Mouse (Mus musculus) intestine, postnatal 0 days (tissue): ENCODE measurements around the gene Bckdha. TPM values are rescaled to one million over a fixed set of nuclear protein-coding genes. Genes with fewer than 3 reads are reported as not detected.

Experiments
- ATAC-seq: fragments of 200-750 bp; cut with Nextera tagmentation; 2 replicates; pipeline ENCODE4 v1.8.0; 2017; ENCODE audit warnings: mild to moderate bottlenecking, moderate TSS enrichment, moderate library complexity
- H3K27ac ChIP-seq: fragments of 300-500 bp; sonication (generic); 2 replicates; pipeline ENCODE4 v1.5.1; 2014; ENCODE audit warnings: mild to moderate bottlenecking, low read depth, low read length, moderate library complexity
- H3K27me3 ChIP-seq: fragments of 300-500 bp; sonication (generic); replicated peaks from 2 replicates; pipeline ENCODE4 v1.6.1; 2014; ENCODE audit warnings: low read length, mixed read lengths; ENCODE audit not compliant: control insufficient read depth, insufficient read depth
- H3K36me3 ChIP-seq: fragments of 300-500 bp; sonication (generic); 2 replicates; pipeline ENCODE4 v1.6.1; 2014; ENCODE audit warnings: mild to moderate bottlenecking, moderate library complexity; ENCODE audit not compliant: control insufficient read depth, insufficient read depth
- H3K4me1 ChIP-seq: fragments of 300-500 bp; sonication (generic); replicated peaks from 2 replicates; pipeline ENCODE4 v1.6.1; 2014; ENCODE audit warnings: antibody characterized with exemption, low read length, mixed read lengths; ENCODE audit not compliant: control insufficient read depth, insufficient read depth
- H3K4me2 ChIP-seq: fragments of 300-500 bp; sonication (generic); replicated peaks from 2 replicates; pipeline ENCODE4 v1.6.1; 2014; ENCODE audit warnings: low read depth, mild to moderate bottlenecking, moderate library complexity
- H3K4me3 ChIP-seq: fragments of 300-500 bp; sonication (generic); 2 replicates; pipeline ENCODE4 v1.5.1; 2014; ENCODE audit warnings: low read depth, low read length
- H3K9ac ChIP-seq: fragments of 300-500 bp; sonication (generic); 2 replicates; pipeline ENCODE4 v1.6.1; 2014; ENCODE audit warnings: mild to moderate bottlenecking, low read depth, low read length
- H3K9me3 ChIP-seq: fragments of 300-500 bp; sonication (generic); 2 replicates; pipeline ENCODE4 v1.6.1; 2016; ENCODE audit warnings: mixed run types; ENCODE audit not compliant: control insufficient read depth
- CTCF ChIP-seq: sonication (generic); IDR thresholded peaks from 2 replicates; pipeline ENCODE4 v1.5.1; 2016; ENCODE audit warnings: low read depth, mild to moderate bottlenecking, control low read depth, antibody characterized with exemption, moderate library complexity
- WGBS: fragments of 180-500 bp; shearing (Covaris S2); extraction: QIAGEN DNeasy Blood & Tissue Kit; methylation state at CpG from one replicate; pipeline ENCODE4 v1.1.7; 2014; 5-methylcytosine and 5-hydroxymethylcytosine counted together
- polyA plus RNA-seq: library from polyadenylated mRNA; unstranded; fragments of >200 nt; fragmentation: Nextera tagmentation; extraction: Ambion mirVana; gene quantifications from 2 replicates; pipeline ENCODE4 v1.2.1, GENCODE M21; 2015

Bckdha gene
- polyA plus RNA-seq, 1 experiment from 2014 or later: 39.8 TPM

DNA sequence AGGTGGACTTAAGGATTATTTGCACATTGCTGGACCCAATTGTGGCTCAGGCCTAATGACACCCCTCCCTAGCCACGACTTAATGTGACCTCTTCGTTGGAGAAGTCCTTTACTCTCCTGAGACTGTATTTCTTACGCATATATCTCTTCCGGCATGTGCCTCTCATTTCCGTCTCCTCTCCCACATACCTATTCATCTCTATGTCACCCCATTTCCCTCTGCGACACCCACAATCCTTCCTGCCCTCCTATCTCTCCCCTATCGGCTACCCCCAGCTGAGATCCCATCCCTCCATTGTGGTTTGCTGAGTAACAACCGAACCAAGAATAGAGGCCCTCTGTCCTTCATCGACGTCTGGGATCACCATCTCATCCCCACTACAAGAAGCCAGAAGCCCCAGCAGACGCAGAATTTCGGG, 30.8 kb upstream of the Bckdha start:
- no peak overlapping the region for H3K9ac ChIP-seq
- TF ChIP-seq CTCF: no peak
- no peaks in the 10 kb centered on the region; the same call in 1 of the 2 replicates for H3K4me1 ChIP-seq
- WGBS: 13% methylated on average over 12 of the region's 12 CpGs
- H3K36me3 ChIP-seq: peaks cover 13% of the 10 kb centered on the region; the same call in 1 of the 2 replicates
- no peaks in the 10 kb centered on the region for H3K27me3 ChIP-seq
- peak overlapping the region; percentile 63 for H3K4me3 ChIP-seq
- ATAC-seq: 0 out of 2 replicates have a peak, but pooled peaks have one; percentile 1
- H3K9me3 ChIP-seq: no peaks in the 10 kb centered on the region
- peak overlapping the region; percentile 94 for H3K4me2 ChIP-seq
- H3K27ac ChIP-seq: no peak overlapping the region

DNA sequence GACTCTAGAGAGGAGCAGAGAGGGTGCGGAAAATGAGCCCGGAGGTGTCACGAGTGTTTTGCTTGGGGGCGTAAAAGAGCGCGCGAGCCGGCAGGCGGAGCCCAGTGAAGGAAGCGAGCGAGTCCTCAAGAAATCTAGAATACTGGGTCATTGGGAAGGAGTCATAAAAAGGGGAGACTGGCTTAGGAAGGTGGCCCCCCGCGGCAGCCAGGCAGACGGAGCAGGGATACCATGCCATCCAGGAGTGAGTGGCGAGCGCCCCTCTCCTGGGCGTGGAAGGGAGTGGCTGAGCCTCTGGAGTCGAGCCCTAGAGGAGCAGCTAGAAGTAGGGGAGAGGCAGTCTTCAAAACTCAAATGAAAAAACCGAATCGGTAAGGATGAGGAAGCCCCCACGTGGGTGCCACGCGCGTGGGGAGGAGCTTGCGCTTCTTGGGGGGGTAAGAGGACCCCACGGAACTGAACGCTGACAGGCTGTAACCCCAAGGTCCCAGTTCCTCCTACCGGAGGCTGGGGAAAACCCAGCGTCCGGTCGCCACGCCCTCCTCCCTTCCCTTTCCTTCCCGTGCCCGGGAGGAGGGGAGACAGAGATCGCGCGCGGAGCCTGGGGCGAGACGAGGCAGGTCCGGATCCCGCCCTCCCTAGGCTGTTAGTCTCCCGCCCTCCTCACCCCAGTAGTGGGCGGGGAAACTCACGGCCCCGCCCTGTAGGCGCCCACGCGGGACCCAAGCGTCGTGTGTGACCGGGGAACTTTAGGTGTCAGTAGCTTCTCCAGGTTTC, 30.2 kb upstream of the Bckdha start:
- Histone ChIP-seq H3K27ac (no peak overlapping the region), H3K9me3 (no peaks in the 10 kb centered on the region), H3K9ac (peak overlapping the region; percentile 28; the same call in 1 of the 2 replicates), H3K36me3 (peaks cover 10% of the 10 kb centered on the region; the same call in 1 of the 2 replicates), H3K4me3 (peak overlapping the region; percentile 63), H3K4me1 (no peaks in the 10 kb centered on the region; the same call in 1 of the 2 replicates), H3K4me2 (peak overlapping the region; percentile 94), H3K27me3 (no peaks in the 10 kb centered on the region)
- peak; percentile 26 for TF ChIP-seq CTCF
- ATAC-seq: peak; percentile 73
- under 1% methylated on average over 45 of the region's 52 CpGs for WGBS

DNA sequence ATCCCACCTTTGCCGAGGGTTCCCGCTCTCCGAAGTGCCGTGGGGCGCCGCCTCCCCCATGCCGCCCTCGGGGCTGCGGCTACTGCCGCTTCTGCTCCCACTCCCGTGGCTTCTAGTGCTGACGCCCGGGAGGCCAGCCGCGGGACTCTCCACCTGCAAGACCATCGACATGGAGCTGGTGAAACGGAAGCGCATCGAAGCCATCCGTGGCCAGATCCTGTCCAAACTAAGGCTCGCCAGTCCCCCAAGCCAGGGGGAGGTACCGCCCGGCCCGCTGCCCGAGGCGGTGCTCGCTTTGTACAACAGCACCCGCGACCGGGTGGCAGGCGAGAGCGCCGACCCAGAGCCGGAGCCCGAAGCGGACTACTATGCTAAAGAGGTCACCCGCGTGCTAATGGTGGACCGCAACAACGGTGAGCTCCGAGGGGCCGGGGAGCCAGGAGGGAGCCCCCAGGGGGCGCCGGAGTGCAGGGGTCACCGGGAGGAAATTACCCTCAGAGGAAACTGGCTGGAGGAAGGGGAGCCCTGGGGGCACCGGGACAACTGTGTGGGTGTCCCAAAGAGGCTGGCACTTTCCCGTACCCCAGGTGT, 29.1 kb upstream of the Bckdha start:
- Histone ChIP-seq H3K4me1 (no peaks in the 10 kb centered on the region; the same call in 1 of the 2 replicates), H3K36me3 (peaks cover 6% of the 10 kb centered on the region; the same call in 1 of the 2 replicates), H3K4me2 (peak overlapping the region; percentile 94), H3K9ac (peak overlapping the region; percentile 50; the same call in 1 of the 2 replicates), H3K9me3 (no peaks in the 10 kb centered on the region), H3K4me3 (peak overlapping the region; percentile 63), H3K27me3 (no peaks in the 10 kb centered on the region), H3K27ac (no peak overlapping the region)
- under 1% methylated on average over 47 of the region's 47 CpGs for WGBS
- ATAC-seq: no peak
- TF ChIP-seq CTCF: peak; percentile 54

DNA sequence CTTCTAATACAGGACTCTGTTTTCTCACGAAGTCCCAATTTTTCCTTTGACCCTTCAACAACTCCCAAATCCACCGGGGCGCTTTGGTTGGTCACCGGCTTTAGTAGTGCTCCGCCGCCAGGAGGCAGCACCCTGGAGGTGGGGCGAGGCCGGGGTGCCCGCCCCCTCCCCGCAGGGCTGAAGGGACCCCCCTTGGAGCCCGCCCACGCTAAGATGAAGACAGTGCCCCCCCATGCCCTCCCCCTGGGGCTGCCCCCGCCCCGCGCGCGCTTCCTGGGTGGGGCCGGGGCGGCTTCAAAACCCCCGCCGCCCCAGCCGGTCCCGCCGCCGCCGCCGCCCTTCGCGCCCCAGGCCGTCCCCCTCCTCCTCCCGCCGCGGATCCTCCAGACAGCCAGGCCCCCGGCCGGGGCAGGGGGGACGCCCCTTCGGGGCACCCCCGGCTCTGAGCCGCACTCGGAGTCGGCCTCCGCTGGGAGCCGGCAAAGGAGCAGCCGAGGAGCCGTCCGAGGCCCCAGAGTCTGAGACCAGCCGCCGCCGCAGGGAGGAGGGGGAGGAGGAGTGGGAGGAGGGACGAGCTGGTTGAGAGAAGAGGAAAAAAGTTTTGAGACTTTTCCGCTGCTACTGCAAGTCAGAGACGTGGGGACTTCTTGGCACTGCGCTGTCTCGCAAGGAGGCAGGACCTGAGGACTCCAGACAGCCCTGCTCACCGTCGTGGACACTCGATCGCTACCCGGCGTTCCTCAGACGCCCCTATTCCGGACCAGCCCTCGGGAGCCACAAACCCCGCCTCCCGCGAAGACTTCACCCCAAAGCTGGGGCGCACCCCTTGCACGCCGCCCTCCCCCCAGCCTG, 28.1 kb upstream of the Bckdha start, which contains the start of gene Tgfb1:
Tgfb1 (plus strand) TSS at position 323 of the 852 bp plus-strand sequence.
- Histone ChIP-seq H3K4me2 (peak within 1 kb of the TSS; percentile 94), H3K4me1 (no peaks in the 10 kb centered on the region; the same call in 1 of the 2 replicates), H3K27ac (peak within 1 kb of the TSS; percentile 55; the same call in 1 of the 2 replicates), H3K27me3 (no peaks in the 10 kb centered on the region), H3K9me3 (no peaks in the 10 kb centered on the region), H3K9ac (peak within 1 kb of the TSS; percentile 50), H3K4me3 (peak within 1 kb of the TSS; percentile 63), H3K36me3 (0 out of 2 replicates have a peak, but pooled peaks cover under 1% of the 10 kb centered on the region)
- 1% methylated on average over 52 of the region's 69 CpGs for WGBS
- peak; percentile 45; the same call in 1 of the 2 replicates for ATAC-seq
- TF ChIP-seq CTCF: peak; percentile 79

DNA sequence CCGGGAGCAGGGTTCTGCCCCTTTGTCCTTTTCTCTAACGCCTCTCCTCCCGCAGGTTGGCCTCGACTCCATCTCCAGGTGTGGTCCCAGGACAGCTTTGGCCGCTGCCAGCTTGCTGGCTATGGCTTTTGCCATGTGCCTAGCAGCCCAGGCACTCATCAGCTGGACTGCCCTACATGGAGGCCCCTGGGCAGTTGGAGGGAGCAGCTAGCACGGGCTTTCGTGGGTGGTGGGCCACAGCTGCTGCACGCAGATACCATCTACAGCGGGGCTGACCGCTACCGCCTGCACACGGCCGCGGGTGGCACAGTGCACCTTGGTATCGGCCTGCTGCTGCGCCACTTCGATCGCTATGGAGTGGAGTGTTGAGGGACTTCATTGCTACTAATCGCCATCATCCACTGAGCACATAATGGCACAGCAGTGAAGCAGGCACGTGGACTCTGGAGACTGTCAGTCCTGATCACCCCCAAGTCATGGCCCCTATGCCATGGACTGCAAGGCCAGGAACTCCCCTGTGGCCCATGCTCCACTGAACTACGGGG, 27.2 kb upstream of the Bckdha start:
- no peaks in the 10 kb centered on the region for H3K9me3 ChIP-seq
- H3K4me1 ChIP-seq: no peaks in the 10 kb centered on the region; the same call in 1 of the 2 replicates
- 78% methylated on average over 21 of the region's 21 CpGs for WGBS
- no peaks in the 10 kb centered on the region for H3K27me3 ChIP-seq
- no peaks in the 10 kb centered on the region for H3K36me3 ChIP-seq
- 0 out of 2 replicates have a peak overlapping the region, but pooled peaks have one; percentile 63 for H3K4me3 ChIP-seq
- ATAC-seq: no peak
- peak overlapping the region; percentile 94 for H3K4me2 ChIP-seq
- H3K9ac ChIP-seq: no peak overlapping the region
- no peak overlapping the region for H3K27ac ChIP-seq
- no peak for TF ChIP-seq CTCF
